Mouse (Mus musculus): Measurements from ENCODE around the gene Rrm2. TPM values are rescaled to one million over a fixed set of nuclear protein-coding genes. Genes with fewer than 3 reads are reported as not detected.
A peak's percentile ranks its signal among the peaks of the same experiment; 100 is the strongest.

Gene Rrm2
- total and polyA plus RNA-seq, 3 experiments = 88.2 to 158 (median 127) TPM

DNA sequence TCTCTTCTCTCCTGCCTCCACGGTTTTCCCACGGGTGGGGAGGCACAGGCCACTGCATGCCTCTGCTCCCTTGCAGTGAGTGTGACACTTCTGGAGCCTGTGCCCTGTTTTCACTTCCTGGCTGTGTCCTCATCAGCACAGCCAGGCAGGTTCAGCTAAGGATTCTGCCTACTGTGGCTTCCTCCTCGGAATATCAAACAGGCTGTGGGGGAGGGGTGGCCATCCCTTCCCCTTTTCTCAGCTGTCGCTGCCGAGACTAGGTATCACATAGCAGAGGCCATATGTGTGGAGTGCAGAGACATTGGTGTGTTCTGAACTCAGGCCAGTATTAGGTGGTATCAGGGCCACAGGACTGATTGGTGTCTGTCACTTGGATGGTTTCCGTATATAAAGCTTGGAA is 50.3 kb downstream of the Rrm2 start:
- H3K79me2 ChIP-seq (ENCODE audit: control insufficient read depth, insufficient read depth, low read length, poor library complexity) = no peaks in the 10 kb centered on the region
- peaks cover 10 to 12% of the 10 kb centered on the region in 2 experiments for H3K4me1 ChIP-seq (ENCODE audit: control insufficient read depth in 1 of 2, insufficient read depth in 2 of 2, low read length in 2 of 2)
- TF ChIP-seq POLR2A (IDR thresholded peaks at IDR 0.05; ENCODE audit: control insufficient read depth in 1 of 2, insufficient read depth in 1 of 2, low read depth in 1 of 2, low read length in 2 of 2, poor library complexity in 1 of 2) (peak in 1 of 2 experiments; percentile 38; a peak in 1 of 4 replicates), HCFC1 (IDR thresholded peaks at IDR 0.05; ENCODE audit: low read depth, low read length) (0 out of 2 replicates have a peak, but pooled peaks have one; percentile 31), NELFE (IDR thresholded peaks at IDR 0.05; ENCODE audit: low read depth, low read length) (peak; percentile 30; the same call in 1 of the 2 replicates), ZMIZ1 (IDR thresholded peaks at IDR 0.05; ENCODE audit: low read depth, low read length) (no peak), MXI1 (IDR thresholded peaks at IDR 0.05; ENCODE audit: low read depth, low read length) (peak; percentile 56), ELF1 (IDR thresholded peaks at IDR 0.05; ENCODE audit: low read depth, low read length) (peak; percentile 50; the same call in 1 of the 2 replicates), ZNF384 (IDR thresholded peaks at IDR 0.05; ENCODE audit: low read depth, low read length) (no peak), MAZ (IDR thresholded peaks at IDR 0.05; ENCODE audit: low read depth, low read length) (no peak), SMC3 (IDR thresholded peaks at IDR 0.05; ENCODE audit: low read depth, low read length) (no peak), EP300 (IDR thresholded peaks at IDR 0.05; ENCODE audit: low read depth in 1 of 2, low read length in 2 of 2) (peak; percentile 42 to 56; a peak in 3 of 4 replicates), GATA1 (IDR thresholded peaks at IDR 0.05; ENCODE audit: low read depth, low read length) (0 out of 2 replicates have a peak, but pooled peaks have one; percentile 7), CHD2 (IDR thresholded peaks at IDR 0.05; ENCODE audit: low read length) (peak; percentile 54; the same call in 1 of the 2 replicates), RCOR1 (IDR thresholded peaks at IDR 0.05; ENCODE audit: low read depth, low read length) (0 out of 2 replicates have a peak, but pooled peaks have one; percentile 8), ETS1 (IDR thresholded peaks at IDR 0.05; ENCODE audit: low read depth, low read length) (peak; percentile 89), TCF12 (IDR thresholded peaks at IDR 0.05; ENCODE audit: low read depth, low read length) (peak; percentile 49; the same call in 1 of the 2 replicates), SIN3A (IDR thresholded peaks at IDR 0.05; ENCODE audit: low read length) (peak; percentile 70; the same call in 1 of the 2 replicates), E2F4 (IDR thresholded peaks at IDR 0.05; ENCODE audit: borderline replicate concordance, low read depth, low read length) (no peak)
- H3K27ac ChIP-seq (ENCODE audit: control insufficient read depth, low read depth, low read length) = peak overlapping the region; percentile 11; the same call in 1 of the 2 replicates
- peak overlapping the region; percentile 44 for H3K9ac ChIP-seq (ENCODE audit: control insufficient read depth, low read depth, low read length, poor library complexity, severe bottlenecking)
- peaks cover 0 to 2% of the 10 kb centered on the region in 2 experiments; a peak in 2 of 4 replicates for H3K36me3 ChIP-seq (ENCODE audit: control insufficient read depth in 1 of 2, insufficient read depth in 2 of 2, low read length in 2 of 2)
- no peaks in the 10 kb centered on the region for H3K27me3 ChIP-seq (ENCODE audit: control insufficient read depth in 1 of 2, insufficient read depth in 2 of 2, low read length in 2 of 2)
- H3K4me3 ChIP-seq (ENCODE audit: control insufficient read depth in 1 of 2, insufficient read depth in 1 of 2, low read depth in 2 of 2, low read length in 2 of 2) = peak overlapping the region; percentile 31 to 35
- peak; percentile 90 for DNase-seq (ENCODE audit: low read depth, low spot score)
- no peaks in the 10 kb centered on the region for H3K9me3 ChIP-seq (replicated peaks; ENCODE audit: insufficient read depth, low read length)

DNA sequence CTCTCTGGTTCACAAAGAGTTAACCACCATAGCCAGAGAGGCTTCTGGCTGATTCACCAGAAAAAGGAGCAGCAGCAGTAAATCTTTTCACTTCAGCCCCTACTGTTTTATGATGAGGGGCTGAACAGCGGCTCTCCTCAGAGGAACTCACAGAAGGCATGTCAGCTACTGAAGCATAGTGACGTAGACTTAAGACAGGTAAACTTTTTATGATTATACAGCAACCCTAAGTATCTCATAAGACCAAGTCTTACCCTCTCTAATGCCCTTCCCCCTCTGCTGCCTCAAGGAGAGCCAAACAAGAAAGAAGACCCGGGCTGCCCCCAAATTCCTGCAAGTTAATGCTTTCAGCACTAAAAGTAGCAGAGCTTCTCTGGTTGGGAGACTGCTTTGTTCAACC is 54.2 kb downstream of the Rrm2 start:
- no peak overlapping the region for H3K4me3 ChIP-seq (ENCODE audit: control insufficient read depth in 1 of 2, insufficient read depth in 1 of 2, low read depth in 2 of 2, low read length in 2 of 2)
- no peak for DNase-seq (ENCODE audit: low read depth, low spot score)
- H3K4me1 ChIP-seq (ENCODE audit: control insufficient read depth in 1 of 2, insufficient read depth in 2 of 2, low read length in 2 of 2) = peaks cover 10 to 11% of the 10 kb centered on the region in 2 experiments
- no peak overlapping the region for H3K9ac ChIP-seq (ENCODE audit: control insufficient read depth, low read depth, low read length, poor library complexity, severe bottlenecking)
- H3K27me3 ChIP-seq (ENCODE audit: control insufficient read depth in 1 of 2, insufficient read depth in 2 of 2, low read length in 2 of 2) = no peaks in the 10 kb centered on the region
- no peaks in the 10 kb centered on the region for H3K79me2 ChIP-seq (ENCODE audit: control insufficient read depth, insufficient read depth, low read length, poor library complexity)
- no peak overlapping the region for H3K27ac ChIP-seq (ENCODE audit: control insufficient read depth, low read depth, low read length)
- no peaks in the 10 kb centered on the region for H3K9me3 ChIP-seq (replicated peaks; ENCODE audit: insufficient read depth, low read length)
- peaks cover 0 to 2% of the 10 kb centered on the region in 2 experiments; a peak in 2 of 4 replicates for H3K36me3 ChIP-seq (ENCODE audit: control insufficient read depth in 1 of 2, insufficient read depth in 2 of 2, low read length in 2 of 2)
- TF ChIP-seq BHLHE40 (IDR thresholded peaks at IDR 0.05; ENCODE audit: borderline replicate concordance, low read depth, low read length) = no peak
- TF ChIP-seq ZNF384 (IDR thresholded peaks at IDR 0.05; ENCODE audit: low read depth, low read length) = no peak
- TF ChIP-seq TAL1 (IDR thresholded peaks at IDR 0.05; ENCODE audit: low read length) = no peak
- no peak for TF ChIP-seq TBP (IDR thresholded peaks at IDR 0.05; ENCODE audit: low read depth, low read length)
- TF ChIP-seq NELFE (IDR thresholded peaks at IDR 0.05; ENCODE audit: low read depth, low read length) = no peak
- no peak for TF ChIP-seq GATA1 (IDR thresholded peaks at IDR 0.05; ENCODE audit: low read depth, low read length)
- no peak for TF ChIP-seq TCF12 (IDR thresholded peaks at IDR 0.05; ENCODE audit: low read depth, low read length)
- no peak for TF ChIP-seq CTCF (IDR thresholded peaks at IDR 0.05 in 2 of 3, conservative IDR thresholded peaks at IDR 0.05 in 1 of 3; ENCODE audit: control insufficient read depth in 1 of 3, insufficient read depth in 1 of 3, low read depth in 2 of 3, low read length in 3 of 3, poor library complexity in 1 of 3, severe bottlenecking in 1 of 3)
- no peak for TF ChIP-seq MEF2A (IDR thresholded peaks at IDR 0.05; ENCODE audit: extremely low read depth, insufficient replicate concordance, low read depth, low read length, poor library complexity, severe bottlenecking)
- TF ChIP-seq SIN3A (IDR thresholded peaks at IDR 0.05; ENCODE audit: low read length) = no peak
- TF ChIP-seq ELF1 (IDR thresholded peaks at IDR 0.05; ENCODE audit: low read depth, low read length) = no peak
- no peak for TF ChIP-seq NRF1 (IDR thresholded peaks at IDR 0.05; ENCODE audit: insufficient read depth, low read depth, low read length, poor library complexity, severe bottlenecking)
- no peak for TF ChIP-seq SMC3 (IDR thresholded peaks at IDR 0.05; ENCODE audit: low read depth, low read length)
- TF ChIP-seq CHD2 (IDR thresholded peaks at IDR 0.05; ENCODE audit: low read length) = no peak
- no peak for TF ChIP-seq RCOR1 (IDR thresholded peaks at IDR 0.05; ENCODE audit: low read depth, low read length)
- no peak for TF ChIP-seq USF2 (IDR thresholded peaks at IDR 0.05; ENCODE audit: borderline replicate concordance in 1 of 2, insufficient read depth in 1 of 2, low read depth in 1 of 2, low read length in 2 of 2)
- no peak for TF ChIP-seq POLR2AphosphoS2 (IDR thresholded peaks at IDR 0.05; ENCODE audit: low read length)
- no peak for TF ChIP-seq POLR2AphosphoS5 (IDR thresholded peaks at IDR 0.05; ENCODE audit: borderline replicate concordance, low read depth, low read length)
- no peak for TF ChIP-seq MAX (IDR thresholded peaks at IDR 0.05; ENCODE audit: low read length)
- TF ChIP-seq MXI1 (IDR thresholded peaks at IDR 0.05; ENCODE audit: low read depth, low read length) = no peak
